Mouse (Mus musculus) right cerebral cortex, adult 18-20 months (tissue): Measurements from ENCODE around the gene Gm10999.
"Not testable (repeated sequence)": the region's sequence is repeated elsewhere in the genome, so short reads cannot be mapped to it uniquely, and the experiment has no call there.

Experiments used
- DNase-seq: peaks from one replicate; pipeline ENCODE4 v3.0.0; 2022; ENCODE audit warnings: mixed read lengths

Gm10999 gene

DNA sequence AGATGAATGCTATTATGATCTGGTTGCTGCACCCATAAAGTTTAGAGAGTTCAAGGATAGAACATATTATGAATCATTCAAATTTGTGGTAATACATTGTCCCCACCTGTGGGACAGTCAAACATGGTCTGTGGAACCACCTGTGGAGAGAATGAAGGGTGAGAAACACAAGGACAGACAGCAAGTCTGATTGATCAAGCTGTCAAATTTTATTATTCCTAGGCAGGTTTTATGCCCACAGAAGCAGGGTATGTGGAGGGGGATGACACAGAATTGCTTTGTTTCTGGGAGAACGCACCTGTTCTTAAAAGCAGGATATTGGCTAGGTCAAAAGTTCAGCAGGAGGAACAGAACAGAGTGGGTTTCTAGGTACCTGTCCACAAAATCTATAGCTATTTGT, at the start of gene Gm10999:
Gene Gm10999 (minus strand): TSS at position 101 of the 400 bp plus-strand sequence.
- no peak for DNase-seq

DNA sequence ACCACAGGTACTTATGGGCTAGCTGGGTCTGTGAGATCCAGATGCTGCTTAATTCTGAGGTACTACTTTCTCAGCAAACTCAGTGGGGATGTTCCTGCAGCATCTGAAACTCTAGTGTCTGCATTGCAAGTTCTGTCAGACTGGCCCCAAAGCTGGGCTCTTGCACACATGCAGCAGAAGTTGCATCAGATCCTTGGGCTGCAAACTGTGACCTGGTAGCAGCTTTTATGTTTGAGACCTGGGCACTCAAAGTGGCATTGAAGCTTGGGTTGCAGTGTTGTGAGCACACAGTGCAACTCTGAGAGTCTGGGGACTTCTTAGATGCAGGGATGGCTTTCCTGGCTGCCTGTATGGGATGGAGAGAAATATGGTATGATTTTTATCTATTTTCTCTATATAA, 2.0 kb upstream of the Gm10999 start:
- DNase-seq = no peak

GRCm38 (mm10) chr8:129115761-129116160, 15.7 kb downstream of the Gm10999 start:
- not testable (repeated sequence) for DNase-seq
